ENCODE assay signal across 23 mouse cellular contexts in the genomic region with DNA sequence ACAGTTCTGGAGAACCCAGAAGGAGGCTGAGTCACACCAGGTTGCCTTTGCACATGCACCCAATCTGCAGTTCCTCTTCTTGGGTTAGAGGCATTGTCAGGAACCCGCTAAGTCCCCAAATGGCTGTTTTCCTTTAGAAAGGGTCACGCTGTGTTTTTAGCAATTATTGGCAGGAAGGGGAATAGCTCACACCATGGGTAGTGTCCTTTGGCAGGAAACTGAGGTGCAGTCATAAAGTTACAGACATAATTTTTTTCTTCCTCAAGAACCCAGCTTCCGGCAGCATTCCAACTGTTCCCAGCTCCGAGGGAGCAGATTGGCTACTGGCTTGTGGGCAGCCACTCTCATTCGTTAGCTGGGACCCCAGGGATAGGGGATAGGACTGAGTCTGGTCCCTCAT.
DNase-seq lines count a peak whose midpoint lies in the region; ATAC-seq and TF ChIP-seq lines count a peak whose summit lies in the region.
"Had no signal": no experiment of that assay in that cellular context is flagged by ENCODE, and none has a peak within 500 bp of the region (broad histone marks: within the 10 kb centered on the region; RNA-seq: fewer than 3 reads in every experiment).

No protein-coding gene starts in this region.

- H3K27me3 ChIP-seq in cerebellum, adult 2 months (ENCODE audit: control insufficient read depth, insufficient read depth, low read length) = no peaks in the 10 kb centered on the region
- no peaks in the 10 kb centered on the region for H3K27me3 ChIP-seq in kidney, embryonic 16.5 days (ENCODE audit: insufficient read depth, low read length)
- no peaks in the 10 kb centered on the region for H3K27me3 ChIP-seq in limb, embryonic 10.5 days (ENCODE audit: low read depth, poor library complexity, severe bottlenecking)
- H3K27me3 ChIP-seq: forebrain, embryonic 13.5 days; hindbrain, embryonic 12.5 days; hindbrain, embryonic 15.5 days; Patski had no signal

- H3K27ac ChIP-seq in cerebellum, adult 2 months (ENCODE audit: insufficient read depth, low read length) = peak overlapping the region; percentile 2; the same call in 1 of the 2 replicates
- H3K27ac ChIP-seq in kidney, embryonic 16.5 days (ENCODE audit: low read length) = no peak overlapping the region
- peak overlapping the region; percentile 12; the same call in 1 of the 2 replicates for H3K27ac ChIP-seq in limb, embryonic 10.5 days
- no peak overlapping the region for H3K27ac ChIP-seq in layer of hippocampus, adult 2 months
- H3K27ac ChIP-seq: forebrain, embryonic 10.5 days; forebrain, embryonic 13.5 days; hindbrain, embryonic 12.5 days; hindbrain, embryonic 15.5 days had no signal

- no peak overlapping the region for H3K9ac ChIP-seq in kidney, embryonic 16.5 days (replicated peaks; ENCODE audit: low read length)
- H3K9ac ChIP-seq: forebrain, embryonic 13.5 days; hindbrain, embryonic 12.5 days; hindbrain, embryonic 15.5 days had no signal

- WGBS in cerebellum, adult 2 months = 14% methylated on average over 5 of the region's 5 CpGs
- 81% methylated on average over 5 of the region's 5 CpGs for WGBS in kidney, embryonic 16.5 days
- WGBS in limb, embryonic 10.5 days = 89% methylated on average over 5 of the region's 5 CpGs

- TF ChIP-seq CTCF in cerebellum, adult 2 months (IDR thresholded peaks at IDR 0.05; ENCODE audit: borderline replicate concordance, insufficient read depth, low read depth, low read length) = no peak
- TF ChIP-seq CTCF in layer of hippocampus, adult 2 months (conservative IDR thresholded peaks at IDR 0.05) = no peak

- no peaks in the 10 kb centered on the region for H3K9me3 ChIP-seq in kidney, embryonic 16.5 days (ENCODE audit: low read length)
- H3K9me3 ChIP-seq in limb, embryonic 10.5 days (replicated peaks) = no peaks in the 10 kb centered on the region
- H3K9me3 ChIP-seq: forebrain, embryonic 10.5 days; forebrain, embryonic 13.5 days; hindbrain, embryonic 12.5 days; hindbrain, embryonic 15.5 days had no signal

- DNase-seq in cerebellum, adult 2 months = peak; percentile 34 to 58
- DNase-seq in cerebellum, adult 11 months = no peak
- DNase-seq in cerebellum, postnatal 10 days = peak; percentile 71 to 75
- DNase-seq in cerebellum, postnatal 4 days (ENCODE audit: low spot score in 2 of 2) = no peak
- peak; percentile 36 to 49 for DNase-seq in kidney, postnatal 25 days
- DNase-seq in limb, embryonic 10.5 days (ENCODE audit: low spot score) = no peak
- no peak for DNase-seq in layer of hippocampus, adult 2 months (ENCODE audit: low spot score in 2 of 2)
- DNase-seq: adrenal gland, postnatal 10 days; adrenal gland, postnatal 36 days; B cell, adult 2 months; gastrocnemius, postnatal 10 days; gastrocnemius, postnatal 36 days; heart, adult 11 months had no signal

- no peak overlapping the region for H3K4me2 ChIP-seq in kidney, embryonic 16.5 days (replicated peaks; ENCODE audit: low read depth, low read length)
- H3K4me2 ChIP-seq: forebrain, embryonic 13.5 days; heart, embryonic 11.5 days; hindbrain, embryonic 12.5 days; hindbrain, embryonic 15.5 days had no signal

- no peak for ATAC-seq in kidney, embryonic 16.5 days (ENCODE audit: low FRiP score, low TSS enrichment)
- ATAC-seq: forebrain, embryonic 13.5 days; forebrain, embryonic 16.5 days; intestine, postnatal 0 days; Patski had no signal

- peaks cover 3% of the 10 kb centered on the region; the same call in 1 of the 2 replicates for H3K36me3 ChIP-seq in kidney, embryonic 16.5 days (ENCODE audit: insufficient read depth, low read length)
- H3K36me3 ChIP-seq in limb, embryonic 10.5 days = peaks cover 19% of the 10 kb centered on the region
- H3K36me3 ChIP-seq: G1E; hindbrain, embryonic 15.5 days had no signal

- no peak overlapping the region for H3K4me3 ChIP-seq in cerebellum, adult 2 months (replicated peaks; ENCODE audit: insufficient read depth, low read depth, low read length)
- H3K4me3 ChIP-seq in kidney, embryonic 16.5 days (ENCODE audit: low read length) = no peak overlapping the region
- no peak overlapping the region for H3K4me3 ChIP-seq in limb, embryonic 10.5 days
- H3K4me3 ChIP-seq in layer of hippocampus, adult 2 months = no peak overlapping the region
- H3K4me3 ChIP-seq: forebrain, embryonic 10.5 days; forebrain, embryonic 13.5 days; hindbrain, embryonic 12.5 days; hindbrain, embryonic 15.5 days had no signal

- TF ChIP-seq POLR2A in cerebellum, adult 2 months (IDR thresholded peaks at IDR 0.05; ENCODE audit: borderline replicate concordance, insufficient read depth, low read length) = no peak

- peaks cover 44% of the 10 kb centered on the region for H3K4me1 ChIP-seq in cerebellum, adult 2 months (ENCODE audit: control insufficient read depth, insufficient read depth, low read length)
- peaks cover 22% of the 10 kb centered on the region for H3K4me1 ChIP-seq in kidney, embryonic 16.5 days (ENCODE audit: insufficient read depth, low read length)
- peaks cover 64% of the 10 kb centered on the region for H3K4me1 ChIP-seq in limb, embryonic 10.5 days

Comparison
In these comparisons a context has a peak if more than half of its experiments do, and no peak if none do; other contexts are left out.
1. DNase-seq: peak in cerebellum, adult 2 months (2 of 2), cerebellum, postnatal 10 days (2 of 2) and kidney, postnatal 25 days (2 of 2); none in cerebellum, adult 11 months (single experiment), cerebellum, postnatal 4 days (0 of 2), limb, embryonic 10.5 days (single experiment) and layer of hippocampus, adult 2 months (0 of 2).
2. H3K27ac ChIP-seq: peak in cerebellum, adult 2 months (single experiment) and limb, embryonic 10.5 days (single experiment); none in kidney, embryonic 16.5 days (single experiment) and layer of hippocampus, adult 2 months (single experiment).